Mouse (Mus musculus) heart, embryonic 10.5 days (tissue): ENCODE measurements around the gene Actr10. TPM values are rescaled to one million over a fixed set of nuclear protein-coding genes. Genes with fewer than 3 reads are reported as not detected.

Experiments
- DNase-seq: peaks from one replicate; pipeline ENCODE4 v3.0.0-alpha.2; 2017; ENCODE audit warnings: low spot score
- H3K27ac ChIP-seq: fragments of 300-500 bp; sonication (generic); 2 replicates; pipeline ENCODE4 v1.5.1; 2016; ENCODE audit warnings: mild to moderate bottlenecking
- H3K27me3 ChIP-seq: fragments of 300-500 bp; sonication (generic); 2 replicates; pipeline ENCODE4 v1.6.1; 2016; ENCODE audit warnings: mild to moderate bottlenecking; ENCODE audit not compliant: poor library complexity, insufficient read depth, severe bottlenecking
- H3K36me3 ChIP-seq: fragments of 300-500 bp; sonication (generic); 2 replicates; pipeline ENCODE4 v1.6.1; 2016; ENCODE audit warnings: mild to moderate bottlenecking, moderate library complexity
- H3K4me1 ChIP-seq: fragments of 300-500 bp; sonication (generic); 2 replicates; pipeline ENCODE4 v1.6.1; 2016; ENCODE audit warnings: mild to moderate bottlenecking
- H3K4me3 ChIP-seq: fragments of 300-500 bp; sonication (generic); 2 replicates; pipeline ENCODE4 v1.5.1; 2016; ENCODE audit warnings: mild to moderate bottlenecking, moderate library complexity
- H3K9me3 ChIP-seq: fragments of 300-500 bp; sonication (generic); 2 replicates; pipeline ENCODE4 v1.6.1; 2016; ENCODE audit warnings: mild to moderate bottlenecking, moderate library complexity
- WGBS: fragments of 180-500 bp; shearing (Covaris S2); methylation state at CpG from one replicate; pipeline ENCODE4 v1.1.7; 2016; 5-methylcytosine and 5-hydroxymethylcytosine counted together
- polyA plus RNA-seq: library from polyadenylated mRNA; unstranded; fragments of >200 nt; fragmentation: Nextera tagmentation; extraction: Ambion mirVana; gene quantifications from 2 replicates; pipeline ENCODE4 v1.2.1, GENCODE M21; 2016

The Actr10 gene
- polyA plus RNA-seq, 1 experiment from 2014 or later, result 197 TPM

GRCm38 (mm10) chr12:71006141-71006540 is 68.5 kb downstream of the Actr10 start:
- no peaks in the 10 kb centered on the region for H3K9me3 ChIP-seq
- DNase-seq, result no peak
- H3K27me3 ChIP-seq, result no peaks in the 10 kb centered on the region
- H3K27ac ChIP-seq, result no peak overlapping the region
- 88% methylated on average over 6 of the region's 6 CpGs for WGBS
- peaks cover 13% of the 10 kb centered on the region; the same call in 1 of the 2 replicates for H3K4me1 ChIP-seq
- H3K36me3 ChIP-seq, result peaks cover 64% of the 10 kb centered on the region
- no peak overlapping the region for H3K4me3 ChIP-seq

- H3K27ac ChIP-seq, result no peak overlapping the region
- H3K36me3 ChIP-seq, result peaks cover 66% of the 10 kb centered on the region
These were observed 69.2 kb downstream of the Actr10 start for GRCm38 (mm10) chr12:71006901-71007300.

DNA sequence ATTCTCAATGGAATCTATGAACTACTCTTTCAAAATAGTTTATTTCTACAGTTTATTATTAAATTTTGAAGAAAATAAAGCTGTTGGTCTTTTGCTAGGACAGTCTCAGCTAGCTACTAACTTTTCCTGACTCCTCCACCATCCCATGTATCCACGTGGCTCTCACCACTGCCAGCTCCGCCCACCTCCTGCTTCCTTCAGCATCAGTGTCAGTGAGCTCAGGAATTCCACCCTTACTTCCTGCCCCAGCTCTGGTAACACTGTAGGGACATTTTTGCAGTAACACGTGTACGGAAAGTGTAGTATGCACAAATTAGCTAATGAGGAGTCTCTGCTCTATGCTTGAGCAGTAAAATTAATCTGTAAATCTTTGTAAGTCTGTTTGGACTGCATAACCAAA is 72.1 kb downstream of the Actr10 start:
- 44% methylated on average over 4 of the region's 4 CpGs for WGBS
- Histone ChIP-seq H3K27ac (no peak overlapping the region), H3K27me3 (no peaks in the 10 kb centered on the region)

More at GRCm38 (mm10) chr12:71006901-71007300, 69.2 kb downstream of the Actr10 start:
- Histone ChIP-seq H3K9me3 (no peaks in the 10 kb centered on the region), H3K4me1 (peaks cover 12% of the 10 kb centered on the region; the same call in 1 of the 2 replicates), H3K27me3 (no peaks in the 10 kb centered on the region), H3K4me3 (no peak overlapping the region)
- WGBS, result 65% methylated on average over 7 of the region's 7 CpGs
- DNase-seq, result no peak

More for the DNA sequence above, 72.1 kb downstream of the Actr10 start:
- Histone ChIP-seq H3K36me3 (peaks cover 71% of the 10 kb centered on the region), H3K4me1 (peaks cover 27% of the 10 kb centered on the region; the same call in 1 of the 2 replicates), H3K9me3 (no peaks in the 10 kb centered on the region), H3K4me3 (no peak overlapping the region)
- no peak for DNase-seq

Other genes with a start within 250 kb of the Actr10 start
- 20.1 and 20.4 TPM in 2 replicates for gene Frmd6, start 112.3 kb upstream of the Actr10 start, polyA plus RNA-seq
- gene Psma3, start 36.8 kb downstream of the Actr10 start, polyA plus RNA-seq, result 513 and 568 TPM in 2 replicates
- gene Arid4a, start 78.1 kb downstream of the Actr10 start, polyA plus RNA-seq, result 24.1 and 26.9 TPM in 2 replicates
- gene Tomm20l, start 173.6 kb downstream of the Actr10 start, polyA plus RNA-seq, result 0.26 and 0.64 TPM in 2 replicates
- 106 and 107 TPM in 2 replicates for gene Timm9, start 198.8 kb downstream of the Actr10 start, polyA plus RNA-seq
- 10.1 and 13.1 TPM in 2 replicates for gene 2700049A03Rik, start 199.0 kb downstream of the Actr10 start, polyA plus RNA-seq